Mouse (Mus musculus): ENCODE measurements around the gene Ccdc8.

GRCm38 (mm10) chr7:16961678-16962077, 30.8 kb upstream of the Ccdc8 start:
- TF ChIP-seq CTCF (conservative IDR thresholded peaks at IDR 0.05; ENCODE audit: insufficient read depth, insufficient read length, low read depth, low read length): no peak
- TF ChIP-seq POLR2A (IDR thresholded peaks at IDR 0.05; ENCODE audit: low read depth, low read length): no peak
